ENCODE assay signal across 11 mouse cellular contexts in the genomic region with DNA sequence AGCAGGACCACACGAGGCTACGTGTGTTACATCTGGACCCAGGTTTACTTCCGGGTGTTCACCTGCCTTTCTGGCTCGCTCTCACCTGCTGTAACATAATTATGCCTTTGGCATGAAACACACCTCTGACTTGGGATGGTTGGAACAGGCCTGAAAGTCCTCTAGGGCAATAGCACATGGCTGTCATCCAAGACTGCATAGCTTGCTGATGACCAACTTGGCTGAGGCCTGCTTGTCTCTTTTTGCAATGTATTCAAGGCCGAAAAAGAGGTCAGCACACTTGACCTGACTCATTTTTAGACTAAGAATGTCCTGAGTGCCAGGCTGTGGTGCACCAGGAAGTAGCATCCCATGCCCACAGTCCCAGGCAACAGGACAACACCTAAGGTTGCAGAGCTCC. TPM values are rescaled to one million over a fixed set of nuclear protein-coding genes. Genes with fewer than 3 reads are reported as not detected.
A peak's percentile ranks its signal among the peaks of the same experiment; 100 is the strongest.
DNase-seq lines count a peak whose midpoint lies in the region; ATAC-seq and TF ChIP-seq lines count a peak whose summit lies in the region.
"Had no signal": no experiment of that assay in that cellular context is flagged by ENCODE, and none has a peak within 500 bp of the region (broad histone marks: within the 10 kb centered on the region; RNA-seq: fewer than 3 reads in every experiment).

No protein-coding gene starts in this region.

- no peak overlapping the region for H3K9ac ChIP-seq in heart, embryonic 14.5 days (ENCODE audit: low read length)
- no peak overlapping the region for H3K9ac ChIP-seq in forebrain, embryonic 13.5 days
- H3K9ac ChIP-seq: hindbrain, embryonic 15.5 days; liver, embryonic 14.5 days had no signal

- peak; percentile 57; the same call in 1 of the 2 replicates for ATAC-seq in heart, embryonic 14.5 days (ENCODE audit: insufficient number of reproducible peaks, insufficient read depth, low FRiP score, low read depth)
- ATAC-seq in forebrain, embryonic 13.5 days = no peak
- ATAC-seq in erythroblast, adult 5-6 weeks (replicated peaks; ENCODE audit: low FRiP score, poor library complexity, severe bottlenecking) = no peak

- TF ChIP-seq POLR2A in kidney, adult 2 months (IDR thresholded peaks at IDR 0.05; ENCODE audit: low read depth, low read length) = no peak

- WGBS in kidney, adult 2 months = 24% methylated on average over 5 of the region's 5 CpGs
- 67% methylated on average over 5 of the region's 5 CpGs for WGBS in heart, embryonic 14.5 days
- 87% methylated on average over 5 of the region's 5 CpGs for whole genome bisulfite sequencing in forebrain, embryonic 13.5 days

- H3K4me2 ChIP-seq in heart, embryonic 14.5 days (ENCODE audit: low read length) = no peak overlapping the region
- no peak overlapping the region for H3K4me2 ChIP-seq in forebrain, embryonic 13.5 days
- H3K4me2 ChIP-seq: hindbrain, embryonic 15.5 days had no signal

- H3K9me3 ChIP-seq in heart, embryonic 14.5 days (ENCODE audit: control insufficient read depth, low read length) = no peaks in the 10 kb centered on the region
- no peaks in the 10 kb centered on the region for H3K9me3 ChIP-seq in forebrain, embryonic 13.5 days (replicated peaks)
- H3K9me3 ChIP-seq: hindbrain, embryonic 15.5 days had no signal

- H3K27me3 ChIP-seq in kidney, adult 2 months (replicated peaks; ENCODE audit: control insufficient read depth, insufficient read depth, low read length) = no peaks in the 10 kb centered on the region
- H3K27me3 ChIP-seq in heart, embryonic 14.5 days (ENCODE audit: control insufficient read depth, insufficient read depth, low read length) = no peaks in the 10 kb centered on the region
- no peaks in the 10 kb centered on the region for H3K27me3 ChIP-seq in forebrain, embryonic 13.5 days
- H3K27me3 ChIP-seq: hindbrain, embryonic 15.5 days had no signal

- H3K4me1 ChIP-seq in kidney, adult 2 months (ENCODE audit: control insufficient read depth, insufficient read depth, low read length) = no peaks in the 10 kb centered on the region; the same call in 1 of the 2 replicates
- H3K4me1 ChIP-seq in heart, embryonic 14.5 days (ENCODE audit: control insufficient read depth in 2 of 2, insufficient read depth in 2 of 2, low read length in 2 of 2) = peaks cover 10% of the 10 kb centered on the region in 2 experiments
- H3K4me1 ChIP-seq in forebrain, embryonic 13.5 days = no peaks in the 10 kb centered on the region
- H3K4me1 ChIP-seq: hindbrain, embryonic 15.5 days had no signal

- H3K27ac ChIP-seq in kidney, adult 2 months (ENCODE audit: insufficient read depth, low read depth, low read length) = no peak overlapping the region
- peak overlapping the region; percentile 61 to 79 for H3K27ac ChIP-seq in heart, embryonic 14.5 days (replicated peaks in 1 of 2; ENCODE audit: control insufficient read depth in 1 of 2, insufficient read depth in 1 of 2, low read depth in 2 of 2, low read length in 2 of 2)
- H3K27ac ChIP-seq in forebrain, embryonic 13.5 days = no peak overlapping the region
- H3K27ac ChIP-seq: hindbrain, embryonic 15.5 days; liver, embryonic 14.5 days had no signal

- DNase-seq in kidney, adult 2 months = peak; percentile 94
- no peak for DNase-seq in kidney, postnatal 4 days
- DNase-seq in adrenal gland, postnatal 10 days = peak; percentile 81
- peak; percentile 84 for DNase-seq in lung, postnatal 25 days (ENCODE audit: low spot score)
- no peak for DNase-seq in left cerebral cortex, adult 11 months (ENCODE audit: low spot score)
- DNase-seq: embryo, embryonic 11 days had no signal

- TF ChIP-seq CTCF in kidney, adult 2 months (conservative IDR thresholded peaks at IDR 0.05; ENCODE audit: insufficient read depth, insufficient read length, low read depth, low read length) = no peak

- no peaks in the 10 kb centered on the region for H3K36me3 ChIP-seq in kidney, adult 2 months (ENCODE audit: control insufficient read depth, insufficient read depth, low read length)
- no peaks in the 10 kb centered on the region for H3K36me3 ChIP-seq in heart, embryonic 14.5 days (ENCODE audit: control insufficient read depth, insufficient read depth, low read length)
- H3K36me3 ChIP-seq in forebrain, embryonic 13.5 days (ENCODE audit: poor library complexity, severe bottlenecking) = no peaks in the 10 kb centered on the region
- H3K36me3 ChIP-seq: hindbrain, embryonic 15.5 days had no signal

- H3K4me3 ChIP-seq in kidney, adult 2 months (ENCODE audit: insufficient read depth, low read depth, low read length) = no peak overlapping the region
- H3K4me3 ChIP-seq in heart, embryonic 14.5 days (ENCODE audit: control insufficient read depth in 1 of 2, insufficient read depth in 1 of 2, low read depth in 1 of 2, low read length in 2 of 2) = no peak overlapping the region
- no peak overlapping the region for H3K4me3 ChIP-seq in forebrain, embryonic 13.5 days
- H3K4me3 ChIP-seq: hindbrain, embryonic 15.5 days had no signal

RNA-seq across cellular contexts. Expression of a gene that starts 12.1 kb away (rescaled TPM):
- 27.1 and 30.3 TPM in 2 replicates for polyA plus RNA-seq in kidney, adult 2 months (2012; rRNA removed)
- total RNA-seq in adrenal gland, postnatal 10 days (2021) = 10 to 100 TPM; 82.8 to 91.1 TPM
- 45.2 and 48.9 TPM in 2 replicates for polyA plus RNA-seq in heart, embryonic 14.5 days (2014; fragmentation: Nextera tagmentation; extraction: Ambion mirVana)
- 24.3 and 26.1 TPM in 2 replicates for polyA plus RNA-seq in forebrain, embryonic 13.5 days (2015; fragmentation: Nextera tagmentation; extraction: Ambion mirVana)
- 49.7 and 52.8 TPM in 2 replicates for total RNA-seq in erythroblast, adult 5-6 weeks (2015; ENCODE audit: low replicate concordance)
- 41.9 and 53.8 TPM in 2 replicates for total RNA-seq in erythroblast, adult 5-6 weeks (2017; ENCODE audit: low replicate concordance)

Comparison
In these comparisons a context has a peak if more than half of its experiments do, and no peak if none do; other contexts are left out.
1. DNase-seq: peak in kidney, adult 2 months (single experiment), adrenal gland, postnatal 10 days (single experiment) and lung, postnatal 25 days (single experiment); none in kidney, postnatal 4 days (0 of 2) and left cerebral cortex, adult 11 months (single experiment).
2. H3K27ac ChIP-seq: peak in heart, embryonic 14.5 days (2 of 2); none in kidney, adult 2 months (single experiment) and forebrain, embryonic 13.5 days (single experiment).